Mouse (Mus musculus) CH12.LX (cell line): ENCODE results near the gene Gm28048.

Source experiments
- BHLHE40 ChIP-seq: IDR thresholded peaks from 2 replicates; pipeline ENCODE4 v1.6.1; 2011; ENCODE audit warnings: mild to moderate bottlenecking, low read depth, low read length, improper control_type of control experiment
- CHD1 ChIP-seq: IDR thresholded peaks from 2 replicates; pipeline ENCODE4 v1.6.1; 2012; ENCODE audit warnings: low read depth, low read length, improper control_type of control experiment, inconsistent platforms
- CTCF ChIP-seq, 2 experiments: IDR thresholded peaks in 1 of 2; conservative IDR thresholded peaks in 1 of 2; 2 replicates each; pipeline ENCODE4 v1.5.1; 2011 to 2012; ENCODE audit warnings: low read depth in 2 of 2, low read length in 2 of 2, improper control_type of control experiment in 1 of 2, inconsistent platforms in 1 of 2, mild to moderate bottlenecking in 1 of 2, moderate library complexity in 1 of 2
- EP300 ChIP-seq: IDR thresholded peaks from 2 replicates; pipeline ENCODE4 v1.6.1; 2011; ENCODE audit warnings: low read length, improper control_type of control experiment
- IRF4 ChIP-seq: IDR thresholded peaks from 2 replicates; pipeline ENCODE4 v1.6.1; 2014; ENCODE audit warnings: low read depth, mild to moderate bottlenecking, inconsistent platforms, low read length, improper control_type of control experiment
- JUND ChIP-seq: conservative IDR thresholded peaks from 2 replicates; pipeline ENCODE4 v1.6.1; 2011; ENCODE audit warnings: low read depth, low read length, improper control_type of control experiment
- MAFK ChIP-seq: IDR thresholded peaks from 2 replicates; pipeline ENCODE4 v1.6.1; 2011; ENCODE audit warnings: low read length, improper control_type of control experiment; ENCODE audit not compliant: insufficient replicate concordance
- POLR2A ChIP-seq: IDR thresholded peaks from 2 replicates; pipeline ENCODE4 v1.6.1; 2011; ENCODE audit warnings: low read depth, mild to moderate bottlenecking, improper control_type of control experiment, low read length
- POLR2AphosphoS2 ChIP-seq: IDR thresholded peaks from 2 replicates; pipeline ENCODE4 v1.6.1; 2011; ENCODE audit warnings: low read depth, low read length, improper control_type of control experiment
- SIN3A ChIP-seq: IDR thresholded peaks from 2 replicates; pipeline ENCODE4 v1.6.1; 2012; ENCODE audit warnings: low read length, improper control_type of control experiment, inconsistent platforms
- USF1 ChIP-seq: IDR thresholded peaks from 2 replicates; pipeline ENCODE4 v1.6.1; 2014; ENCODE audit warnings: low read depth, mild to moderate bottlenecking, inconsistent platforms, low read length, improper control_type of control experiment
- ZKSCAN1 ChIP-seq: IDR thresholded peaks from 2 replicates; pipeline ENCODE4 v1.6.1; 2012; ENCODE audit warnings: low read depth, inconsistent platforms, low read length, improper control_type of control experiment, borderline replicate concordance

GRCm38 (mm10) chr11:22818371-22818770, 163.5 kb downstream of the Gm28048 start:
- no peak; the same call in 1 of the 2 replicates for TF ChIP-seq POLR2A
- TF ChIP-seq ZKSCAN1 = no peak
- TF ChIP-seq EP300 = peak; percentile 97
- peak; percentile 92 for TF ChIP-seq BHLHE40
- no peak for TF ChIP-seq CTCF (conservative IDR thresholded peaks at IDR 0.05 in 1 of 2, IDR thresholded peaks at IDR 0.05 in 1 of 2; ENCODE audit: low read depth in 2 of 2, low read length in 2 of 2)
- TF ChIP-seq SIN3A = peak; percentile 85; the same call in 1 of the 2 replicates
- no peak for TF ChIP-seq POLR2AphosphoS2
- peak; percentile 98 for TF ChIP-seq IRF4
- no peak for TF ChIP-seq CHD1
- 0 out of 2 replicates have a peak, but pooled peaks have one; percentile 47 for TF ChIP-seq JUND
- TF ChIP-seq MAFK = peak; percentile 78
- no peak for TF ChIP-seq USF1
